Mouse (Mus musculus) kidney, adult 2 months (tissue): ENCODE measurements around the gene Sh2b3.

Experiments
- CTCF ChIP-seq: fragments of 200-500 bp; conservative IDR thresholded peaks from 2 replicates; pipeline ENCODE4 v1.5.1; 2011; ENCODE audit warnings: low read depth, mild to moderate bottlenecking, control low read depth, low read length, moderate library complexity, mixed read lengths; ENCODE audit not compliant: insufficient read depth, insufficient read length
- POLR2A ChIP-seq: fragments of 200-500 bp; IDR thresholded peaks from one replicate; pipeline ENCODE4 v1.6.1; 2011; ENCODE audit warnings: low read depth, low read length, control low read depth

- TF ChIP-seq CTCF (peak; percentile 31; the same call in 1 of the 2 replicates), POLR2A (no peak)
Observed at GRCm38 (mm10) chr5:121782467-121782866, 55.0 kb downstream of the Sh2b3 start.
